29 mouse cellular contexts compared by ENCODE assay signal in genomic region chr8:47128859-47129258, GRCm38 (mm10).
"Had no signal": no experiment of that assay in that cellular context is flagged by ENCODE, and none has a peak within 500 bp of the region (broad histone marks: within the 10 kb centered on the region; RNA-seq: fewer than 3 reads in every experiment).

No protein-coding gene starts in this region.

- H3K4me3 ChIP-seq: embryonic facial prominence, embryonic 10.5 days; embryonic facial prominence, embryonic 12.5 days; embryonic facial prominence, embryonic 13.5 days; embryonic facial prominence, embryonic 15.5 days; erythroblast, embryonic 14.5 days; forebrain, embryonic 10.5 days; forebrain, embryonic 12.5 days; forebrain, embryonic 13.5 days; forebrain, embryonic 15.5 days; gastrocnemius, adult 2 months; heart, adult 2 months had no signal

- ATAC-seq: forebrain, embryonic 13.5 days; forebrain, embryonic 14.5 days; forebrain, embryonic 15.5 days; forebrain, embryonic 16.5 days; forebrain, postnatal 0 days had no signal

- H3K27ac ChIP-seq: embryonic facial prominence, embryonic 10.5 days; embryonic facial prominence, embryonic 12.5 days; embryonic facial prominence, embryonic 13.5 days; embryonic facial prominence, embryonic 15.5 days; forebrain, embryonic 10.5 days; forebrain, embryonic 12.5 days; forebrain, embryonic 13.5 days; forebrain, embryonic 15.5 days; gastrocnemius, adult 2 months; heart, adult 2 months had no signal

- H3K36me3 ChIP-seq: embryonic facial prominence, embryonic 10.5 days; embryonic facial prominence, embryonic 12.5 days; embryonic facial prominence, embryonic 13.5 days; embryonic facial prominence, embryonic 15.5 days; forebrain, embryonic 10.5 days; forebrain, embryonic 12.5 days; forebrain, embryonic 15.5 days had no signal

- H3K27me3 ChIP-seq: embryonic facial prominence, embryonic 12.5 days; embryonic facial prominence, embryonic 13.5 days; embryonic facial prominence, embryonic 15.5 days; forebrain, embryonic 12.5 days; forebrain, embryonic 13.5 days; forebrain, embryonic 15.5 days had no signal

- DNase-seq: cerebellum, adult 2 months; cerebellum, adult 8-10 months; cerebellum, adult 9-10 months; cerebellum, adult 9-11 months; cerebellum, postnatal 10 days; cerebellum, postnatal 14 days; cerebellum, postnatal 25 days; cerebellum, postnatal 36 days; embryo, embryonic 11 days; forebrain, postnatal 0 days; gastrocnemius, adult 2 months; gastrocnemius, postnatal 10 days; gastrocnemius, postnatal 14 days; gastrocnemius, postnatal 25 days; gastrocnemius, postnatal 36 days; heart, adult 11 months; heart, adult 18-20 months; heart, adult 2 months had no signal

- H3K9me3 ChIP-seq: embryonic facial prominence, embryonic 10.5 days; embryonic facial prominence, embryonic 12.5 days; embryonic facial prominence, embryonic 13.5 days; embryonic facial prominence, embryonic 15.5 days; forebrain, embryonic 12.5 days; forebrain, embryonic 13.5 days; forebrain, embryonic 15.5 days had no signal

- H3K4me1 ChIP-seq: embryonic facial prominence, embryonic 10.5 days; embryonic facial prominence, embryonic 12.5 days; embryonic facial prominence, embryonic 13.5 days; embryonic facial prominence, embryonic 15.5 days; forebrain, embryonic 10.5 days; forebrain, embryonic 12.5 days; forebrain, embryonic 13.5 days; forebrain, embryonic 15.5 days had no signal
